Mouse (Mus musculus) liver, embryonic 12.5 days (tissue): Measurements from ENCODE around the gene Calu. TPM values are rescaled to one million over a fixed set of nuclear protein-coding genes. Genes with fewer than 3 reads are reported as not detected.
"Not testable (repeated sequence)": the region's sequence is repeated elsewhere in the genome, so short reads cannot be mapped to it uniquely, and the experiment has no call there.

Experiments
- ATAC-seq: fragments of 200-750 bp; cut with Nextera tagmentation; 2 replicates; pipeline ENCODE4 v1.8.0; 2017; ENCODE audit warnings: moderate number of reproducible peaks, mild to moderate bottlenecking, moderate library complexity
- H3K27ac ChIP-seq: fragments of 300-500 bp; sonication (generic); 2 replicates; pipeline ENCODE4 v1.5.1; 2016; ENCODE audit warnings: mild to moderate bottlenecking
- H3K27me3 ChIP-seq: fragments of 300-500 bp; sonication (generic); replicated peaks from 2 replicates; pipeline ENCODE4 v1.6.1; 2016; ENCODE audit warnings: mild to moderate bottlenecking, moderate library complexity
- H3K36me3 ChIP-seq: fragments of 300-500 bp; sonication (generic); 2 replicates; pipeline ENCODE4 v1.6.1; 2016; ENCODE audit warnings: mild to moderate bottlenecking, moderate library complexity
- H3K4me1 ChIP-seq: fragments of 300-500 bp; sonication (generic); 2 replicates; pipeline ENCODE4 v1.6.1; 2016
- H3K4me2 ChIP-seq: fragments of 300-500 bp; sonication (generic); 2 replicates; pipeline ENCODE4 v1.6.1; 2016; ENCODE audit warnings: mild to moderate bottlenecking, moderate library complexity
- H3K4me3 ChIP-seq: fragments of 300-500 bp; sonication (generic); 2 replicates; pipeline ENCODE4 v1.5.1; 2016; ENCODE audit warnings: mild to moderate bottlenecking, moderate library complexity
- H3K9ac ChIP-seq: fragments of 300-500 bp; sonication (generic); 2 replicates; pipeline ENCODE4 v1.6.1; 2016; ENCODE audit warnings: mild to moderate bottlenecking, moderate library complexity
- H3K9me3 ChIP-seq: fragments of 300-500 bp; sonication (generic); replicated peaks from 2 replicates; pipeline ENCODE4 v1.6.1; 2016; ENCODE audit warnings: mild to moderate bottlenecking, moderate library complexity
- WGBS: fragments of 180-500 bp; shearing (Covaris S2); methylation state at CpG from one replicate; pipeline ENCODE4 v1.1.7; 2016; ENCODE audit not compliant: insufficient replicate concordance; 5-methylcytosine and 5-hydroxymethylcytosine counted together
- polyA plus RNA-seq: library from polyadenylated mRNA; unstranded; fragments of >200 nt; fragmentation: Nextera tagmentation; extraction: Ambion mirVana; gene quantifications from 2 replicates; pipeline ENCODE4 v1.2.1, GENCODE M21; 2016

Gene Calu
- polyA plus RNA-seq, 1 experiment from 2014 or later: 131 TPM

- H3K27me3 ChIP-seq: no peaks in the 10 kb centered on the region
- 88% methylated on average over 1 of the region's 1 CpGs for WGBS
- H3K27ac ChIP-seq: no peak overlapping the region
- no peak overlapping the region for H3K4me2 ChIP-seq
- no peak overlapping the region for H3K4me3 ChIP-seq
- H3K9me3 ChIP-seq: no peaks in the 10 kb centered on the region
- no peak for ATAC-seq
- no peaks in the 10 kb centered on the region for H3K4me1 ChIP-seq
- no peak overlapping the region for H3K9ac ChIP-seq
- H3K36me3 ChIP-seq: peaks cover 73% of the 10 kb centered on the region
Measured at GRCm38 (mm10) chr6:29365277-29365676, 17.4 kb downstream of the Calu start.

- 80% methylated on average over 4 of the region's 4 CpGs for WGBS
- Histone ChIP-seq H3K9me3 (no peaks in the 10 kb centered on the region), H3K4me1 (peaks cover 8% of the 10 kb centered on the region), H3K36me3 (peaks cover 63% of the 10 kb centered on the region), H3K4me2 (no peak overlapping the region), H3K9ac (no peak overlapping the region), H3K27ac (no peak overlapping the region), H3K27me3 (no peaks in the 10 kb centered on the region), H3K4me3 (no peak overlapping the region)
- no peak for ATAC-seq
Measured at GRCm38 (mm10) chr6:29377386-29377785, 29.5 kb downstream of the Calu start.

GRCm38 (mm10) chr6:29378678-29379077 lies 30.8 kb downstream of the Calu start:
- H3K36me3 ChIP-seq: peaks cover 50% of the 10 kb centered on the region
- no peaks in the 10 kb centered on the region for H3K9me3 ChIP-seq
- H3K4me1 ChIP-seq: peaks cover 3% of the 10 kb centered on the region
- no peak overlapping the region for H3K9ac ChIP-seq
- WGBS: 76% methylated on average over 10 of the region's 10 CpGs
- no peak for ATAC-seq
- no peak overlapping the region for H3K4me2 ChIP-seq
- no peaks in the 10 kb centered on the region for H3K27me3 ChIP-seq
- H3K27ac ChIP-seq: no peak overlapping the region
- no peak overlapping the region for H3K4me3 ChIP-seq

- Histone ChIP-seq H3K4me1 (peaks cover 11% of the 10 kb centered on the region), H3K36me3 (peaks cover 38% of the 10 kb centered on the region), H3K27me3 (no peaks in the 10 kb centered on the region), H3K27ac (no peak overlapping the region), H3K9me3 (no peaks in the 10 kb centered on the region), H3K4me2 (no peak overlapping the region), H3K9ac (no peak overlapping the region), H3K4me3 (no peak overlapping the region)
- no peak for ATAC-seq
- 57% methylated on average over 6 of the region's 6 CpGs for whole genome bisulfite sequencing
Measured at GRCm38 (mm10) chr6:29379954-29380353, 32.1 kb downstream of the Calu start.

- 64% methylated on average over 2 of the region's 2 CpGs for WGBS
- ATAC-seq: no peak
- H3K27me3 ChIP-seq: 0 out of 2 replicates have a peak, but pooled peaks cover 10% of the 10 kb centered on the region
Measured at GRCm38 (mm10) chr6:29382442-29382841, 34.6 kb downstream of the Calu start.

GRCm38 (mm10) chr6:29388052-29388518 lies 40.2 kb downstream of the Calu start, which contains the start of gene Opn1sw:
TSS of gene Opn1sw (minus strand) at chr6:29388468.
- H3K4me2 ChIP-seq: peak within 1 kb of the TSS; percentile 61
- H3K9ac ChIP-seq: peak within 1 kb of the TSS; percentile 22; the same call in 1 of the 2 replicates
- peaks cover 47% of the 10 kb centered on the region for H3K27me3 ChIP-seq
- H3K4me1 ChIP-seq: peaks cover 29% of the 10 kb centered on the region
- H3K9me3 ChIP-seq: no peaks in the 10 kb centered on the region
- 3% methylated on average over 12 of the region's 12 CpGs for WGBS
- peak within 1 kb of the TSS; percentile 41 for H3K4me3 ChIP-seq
- no peaks in the 10 kb centered on the region for H3K36me3 ChIP-seq
- ATAC-seq: peak; percentile 85
- H3K27ac ChIP-seq: no peak within 1 kb of the TSS

More at GRCm38 (mm10) chr6:29382442-29382841, 34.6 kb downstream of the Calu start:
- peaks cover 12% of the 10 kb centered on the region for H3K4me1 ChIP-seq
- no peak overlapping the region for H3K4me2 ChIP-seq
- H3K36me3 ChIP-seq: peaks cover 13% of the 10 kb centered on the region
- H3K27ac ChIP-seq: no peak overlapping the region
- H3K9me3 ChIP-seq: no peaks in the 10 kb centered on the region
- H3K4me3 ChIP-seq: no peak overlapping the region
- no peak overlapping the region for H3K9ac ChIP-seq

- Histone ChIP-seq H3K9me3 (no peaks in the 10 kb centered on the region), H3K4me3 (peak overlapping the region; percentile 41), H3K36me3 (no peaks in the 10 kb centered on the region), H3K4me1 (peaks cover 28% of the 10 kb centered on the region), H3K4me2 (peak overlapping the region; percentile 61), H3K9ac (peak overlapping the region; percentile 22; the same call in 1 of the 2 replicates), H3K27ac (no peak overlapping the region), H3K27me3 (peaks cover 52% of the 10 kb centered on the region)
- 9% methylated on average over 11 of the region's 11 CpGs for WGBS
- ATAC-seq: peak; percentile 68
Measured at GRCm38 (mm10) chr6:29388606-29389080, 40.8 kb downstream of the Calu start.

- peaks cover 60% of the 10 kb centered on the region for H3K27me3 ChIP-seq
- H3K36me3 ChIP-seq: no peaks in the 10 kb centered on the region
- WGBS: 40% methylated on average over 9 of the region's 9 CpGs
- no peak overlapping the region for H3K27ac ChIP-seq
- no peak overlapping the region for H3K4me3 ChIP-seq
- no peak overlapping the region; the same call in 1 of the 2 replicates for H3K4me2 ChIP-seq
- ATAC-seq: no peak
- H3K9ac ChIP-seq: no peak overlapping the region
- no peaks in the 10 kb centered on the region for H3K9me3 ChIP-seq
- peaks cover 20% of the 10 kb centered on the region for H3K4me1 ChIP-seq
Measured at GRCm38 (mm10) chr6:29389425-29389824, 41.6 kb downstream of the Calu start.

- not testable (repeated sequence) for H3K9me3 ChIP-seq, H3K4me2 ChIP-seq, ATAC-seq, H3K9ac ChIP-seq, H3K27ac ChIP-seq, H3K4me3 ChIP-seq, H3K36me3 ChIP-seq
- H3K27me3 ChIP-seq: peaks cover 71% of the 10 kb centered on the region
- peaks cover 18% of the 10 kb centered on the region for H3K4me1 ChIP-seq
- 68% methylated on average over 1 of the region's 1 CpGs for WGBS
Measured at GRCm38 (mm10) chr6:29390500-29390899, 42.6 kb downstream of the Calu start.

- H3K36me3 ChIP-seq, H3K9me3 ChIP-seq, H3K27ac ChIP-seq, ATAC-seq, H3K4me3 ChIP-seq, H3K4me2 ChIP-seq, H3K9ac ChIP-seq: not testable (repeated sequence)
- 50% methylated on average over 8 of the region's 8 CpGs for WGBS
- Histone ChIP-seq H3K27me3 (peaks cover 78% of the 10 kb centered on the region), H3K4me1 (peaks cover 24% of the 10 kb centered on the region)
Measured at GRCm38 (mm10) chr6:29391241-29391640, 43.4 kb downstream of the Calu start.

- ATAC-seq: no peak
- Histone ChIP-seq H3K9me3 (no peaks in the 10 kb centered on the region), H3K27ac (no peak overlapping the region), H3K27me3 (peaks cover 78% of the 10 kb centered on the region), H3K9ac (no peak overlapping the region), H3K4me2 (no peak overlapping the region), H3K4me1 (peaks cover 29% of the 10 kb centered on the region), H3K36me3 (no peaks in the 10 kb centered on the region), H3K4me3 (no peak overlapping the region)
- WGBS: 46% methylated on average over 4 of the region's 4 CpGs
Measured at GRCm38 (mm10) chr6:29391802-29392201, 43.9 kb downstream of the Calu start.

- WGBS: 31% methylated on average over 1 of the region's 1 CpGs
- Histone ChIP-seq H3K27me3 (peaks cover 91% of the 10 kb centered on the region), H3K4me2 (no peak overlapping the region), H3K27ac (no peak overlapping the region), H3K9me3 (no peaks in the 10 kb centered on the region), H3K4me1 (peaks cover 15% of the 10 kb centered on the region), H3K36me3 (no peaks in the 10 kb centered on the region), H3K9ac (no peak overlapping the region), H3K4me3 (no peak overlapping the region)
- ATAC-seq: no peak
Measured at GRCm38 (mm10) chr6:29394286-29394685, 46.4 kb downstream of the Calu start.
